Mouse (Mus musculus) testis, adult 2 months (tissue): ENCODE measurements around the gene Ormdl2. TPM values are rescaled to one million over a fixed set of nuclear protein-coding genes. Genes with fewer than 3 reads are reported as not detected.

Experiments
- H3K27ac ChIP-seq: fragments of 200-500 bp; 2 replicates; pipeline ENCODE4 v1.5.1; 2012; ENCODE audit warnings: low read depth, low read length; ENCODE audit not compliant: control insufficient read depth, insufficient read depth
- H3K27me3 ChIP-seq: fragments of 200-500 bp; 2 replicates; pipeline ENCODE4 v1.6.1; 2012; ENCODE audit warnings: mild to moderate bottlenecking, low read length, moderate library complexity; ENCODE audit not compliant: control insufficient read depth, insufficient read depth
- H3K36me3 ChIP-seq: fragments of 200-500 bp; 2 replicates; pipeline ENCODE4 v1.6.1; 2012; ENCODE audit warnings: mild to moderate bottlenecking, low read length; ENCODE audit not compliant: control insufficient read depth, insufficient read depth
- H3K4me1 ChIP-seq: fragments of 200-500 bp; 2 replicates; pipeline ENCODE4 v1.6.1; 2012; ENCODE audit warnings: low read length; ENCODE audit not compliant: control insufficient read depth, insufficient read depth
- H3K4me3 ChIP-seq: fragments of 200-500 bp; 2 replicates; pipeline ENCODE4 v1.5.1; 2012; ENCODE audit warnings: low read depth, mild to moderate bottlenecking, low read length, moderate library complexity, mixed read lengths; ENCODE audit not compliant: control insufficient read depth
- CTCF ChIP-seq: fragments of 200-500 bp; IDR thresholded peaks from 2 replicates; pipeline ENCODE4 v1.5.1; 2012; ENCODE audit warnings: low read depth, mild to moderate bottlenecking, inconsistent platforms, low read length, moderate library complexity; ENCODE audit not compliant: control insufficient read depth, insufficient read depth, insufficient replicate concordance
- POLR2A ChIP-seq: fragments of 200-500 bp; IDR thresholded peaks from 2 replicates; pipeline ENCODE4 v1.6.1; 2012; ENCODE audit warnings: low read depth, mild to moderate bottlenecking, inconsistent platforms, low read length, moderate library complexity; ENCODE audit not compliant: control insufficient read depth
- polyA plus RNA-seq: library from polyadenylated mRNA; depleted of rRNA; stranded (reverse); fragments of >200 nt; gene quantifications from 2 replicates; pipeline ENCODE4 v1.2.3, GENCODE M21; 2012

Ormdl2 gene
- polyA plus RNA-seq, 1 experiment = 91.8 TPM

- TF ChIP-seq POLR2A = no peak
- no peak for TF ChIP-seq CTCF
- H3K4me3 ChIP-seq = peak overlapping the region; percentile 28
- peaks cover 5% of the 10 kb centered on the region for H3K36me3 ChIP-seq
- no peaks in the 10 kb centered on the region for H3K4me1 ChIP-seq
- no peak overlapping the region for H3K27ac ChIP-seq
- H3K27me3 ChIP-seq = no peaks in the 10 kb centered on the region
These were observed 1.2 kb downstream of the Ormdl2 start for GRCm38 (mm10) chr10:128820217-128820616.

GRCm38 (mm10) chr10:128817033-128817432, 4.4 kb downstream of the Ormdl2 start, which contains the start of gene Sarnp:
Gene Sarnp (plus strand): TSS chr10:128817333.
- H3K4me1 ChIP-seq = no peaks in the 10 kb centered on the region
- H3K27me3 ChIP-seq = no peaks in the 10 kb centered on the region
- H3K4me3 ChIP-seq = no peak within 1 kb of the TSS
- H3K27ac ChIP-seq = no peak within 1 kb of the TSS
- H3K36me3 ChIP-seq = peaks cover 5% of the 10 kb centered on the region
- no peak for TF ChIP-seq POLR2A
- no peak for TF ChIP-seq CTCF

- Histone ChIP-seq H3K27me3 (no peaks in the 10 kb centered on the region), H3K4me1 (peaks cover 22% of the 10 kb centered on the region), H3K36me3 (no peaks in the 10 kb centered on the region), H3K27ac (no peak overlapping the region), H3K4me3 (no peak overlapping the region)
- TF ChIP-seq POLR2A (no peak), CTCF (no peak)
These were observed 14.4 kb downstream of the Ormdl2 start for GRCm38 (mm10) chr10:128807018-128807417.

- H3K36me3 ChIP-seq = no peaks in the 10 kb centered on the region
- H3K4me3 ChIP-seq = peak overlapping the region; percentile 55
- H3K27ac ChIP-seq = no peak overlapping the region
- no peak for TF ChIP-seq POLR2A
- TF ChIP-seq CTCF = no peak
- H3K4me1 ChIP-seq = peaks cover 22% of the 10 kb centered on the region
- no peaks in the 10 kb centered on the region for H3K27me3 ChIP-seq
These were observed 15.4 kb downstream of the Ormdl2 start for GRCm38 (mm10) chr10:128806086-128806485.

- H3K27ac ChIP-seq = peak overlapping the region; percentile 70
- no peaks in the 10 kb centered on the region for H3K27me3 ChIP-seq
- TF ChIP-seq CTCF = no peak
- peak; percentile 58; the same call in 1 of the 2 replicates for TF ChIP-seq POLR2A
- no peaks in the 10 kb centered on the region for H3K36me3 ChIP-seq
- H3K4me1 ChIP-seq = peaks cover 22% of the 10 kb centered on the region
- peak overlapping the region; percentile 78 for H3K4me3 ChIP-seq
These were observed 16.1 kb downstream of the Ormdl2 start for GRCm38 (mm10) chr10:128805092-128806000.

GRCm38 (mm10) chr10:128804271-128805091, 17.0 kb downstream of the Ormdl2 start, which contains the start of gene Tmem198b:
Gene Tmem198b (minus strand): TSS chr10:128804370.
- Histone ChIP-seq H3K4me1 (peaks cover 22% of the 10 kb centered on the region), H3K36me3 (no peaks in the 10 kb centered on the region), H3K27me3 (no peaks in the 10 kb centered on the region), H3K27ac (peak within 1 kb of the TSS; percentile 68), H3K4me3 (peak within 1 kb of the TSS; percentile 78)
- no peak for TF ChIP-seq POLR2A
- TF ChIP-seq CTCF = no peak

GRCm38 (mm10) chr10:128803771-128804270, 17.6 kb downstream of the Ormdl2 start, which contains the start of gene Dnajc14:
Gene Dnajc14 (plus strand): TSS chr10:128804062.
- Histone ChIP-seq H3K27me3 (no peaks in the 10 kb centered on the region), H3K27ac (peak within 1 kb of the TSS; percentile 68), H3K4me3 (peak within 1 kb of the TSS; percentile 78), H3K4me1 (peaks cover 22% of the 10 kb centered on the region), H3K36me3 (no peaks in the 10 kb centered on the region)
- TF ChIP-seq CTCF (no peak), POLR2A (no peak)
